Mouse (Mus musculus) v-Abl transformed pro-B cells (cell line): ENCODE measurements around the gene Mbnl1.

ENCODE experiments used
- in situ Hi-C, 2 experiments: fragments of 400-800 bp; cut with MboI; formaldehyde crosslinking; loops; one replicate each; pipeline ENCODE4 v1.15.1; 2025; ENCODE audit not compliant: unreplicated experiment in 2 of 2

Gene Mbnl1

GRCm38 (mm10) chr3:60558252-60558862 is 85.7 kb downstream of the Mbnl1 start:
- in situ Hi-C loops = no loop called here

GRCm38 (mm10) chr3:60559762-60560161 is 87.1 kb downstream of the Mbnl1 start:
- in situ Hi-C loops = no loop called here

- in situ Hi-C loops = no loop called here
Observed at GRCm38 (mm10) chr3:60563529-60564243, 91.1 kb downstream of the Mbnl1 start.

- in situ Hi-C loops = no loop called here
Observed at GRCm38 (mm10) chr3:60564244-60564643, 91.6 kb downstream of the Mbnl1 start.

GRCm38 (mm10) chr3:60565204-60565603 is 92.6 kb downstream of the Mbnl1 start:
- in situ Hi-C loops = no loop called here

GRCm38 (mm10) chr3:60565950-60566349 is 93.3 kb downstream of the Mbnl1 start:
- in situ Hi-C loops = no loop called here

GRCm38 (mm10) chr3:60568171-60568684 is 95.6 kb downstream of the Mbnl1 start:
- in situ Hi-C loops = no loop called here

- in situ Hi-C loops = no loop called here
Observed at GRCm38 (mm10) chr3:60568801-60569568, 96.4 kb downstream of the Mbnl1 start.

GRCm38 (mm10) chr3:60569781-60570180 is 97.2 kb downstream of the Mbnl1 start:
- in situ Hi-C loops = no loop called here

- in situ Hi-C loops = no loop called here
Observed at GRCm38 (mm10) chr3:60570491-60571022, 97.9 kb downstream of the Mbnl1 start.

GRCm38 (mm10) chr3:60571493-60571892 is 98.9 kb downstream of the Mbnl1 start:
- in situ Hi-C loops = no loop called here

- in situ Hi-C loops = no loop called here
Observed at GRCm38 (mm10) chr3:60574199-60574598, 101.6 kb downstream of the Mbnl1 start.

- in situ Hi-C loops = no loop called here
Observed at GRCm38 (mm10) chr3:60574849-60575524, 102.4 kb downstream of the Mbnl1 start.

- in situ Hi-C loops = no loop called here
Observed at GRCm38 (mm10) chr3:60575945-60576344, 103.3 kb downstream of the Mbnl1 start.

GRCm38 (mm10) chr3:60576366-60577046 is 103.9 kb downstream of the Mbnl1 start:
- in situ Hi-C loops = no loop called here

GRCm38 (mm10) chr3:60579880-60580279 is 107.2 kb downstream of the Mbnl1 start:
- in situ Hi-C loops = loop anchor here in 1 of 2 experiments (10.0 kb wide), 1 partner anchor 45 kb away; no protein-coding TSS in a partner anchor

- in situ Hi-C loops = loop anchor here in 1 of 2 experiments (10.0 kb wide), 1 partner anchor 46 kb away; no protein-coding TSS in a partner anchor
Observed at GRCm38 (mm10) chr3:60580699-60581098, 108.1 kb downstream of the Mbnl1 start.

GRCm38 (mm10) chr3:60582154-60582553 is 109.5 kb downstream of the Mbnl1 start:
- in situ Hi-C loops = loop anchor here in 1 of 2 experiments (10.0 kb wide), 1 partner anchor 47 kb away; no protein-coding TSS in a partner anchor

- in situ Hi-C loops = loop anchor here in 1 of 2 experiments (10.0 kb wide), 1 partner anchor 48 kb away; no protein-coding TSS in a partner anchor
Observed at GRCm38 (mm10) chr3:60582620-60583019, 110.0 kb downstream of the Mbnl1 start.
